Mouse (Mus musculus): ENCODE measurements around the gene Usp5. TPM values are rescaled to one million over a fixed set of nuclear protein-coding genes. Genes with fewer than 3 reads are reported as not detected.
"Not testable (repeated sequence)": the region's sequence is repeated elsewhere in the genome, so short reads cannot be mapped to it uniquely, and the experiment has no call there.

Usp5 gene
- polyA plus RNA-seq, 1 experiment = 159 TPM

GRCm38 (mm10) chr6:124808358-124809012 lies 20.8 kb downstream of the Usp5 start, which contains the start of gene Spsb2:
Gene Spsb2 (plus strand): TSS chr6:124808661.
- peak within 1 kb of the TSS; percentile 64 for H3K4me3 ChIP-seq (replicated peaks; ENCODE audit: insufficient read depth, low read depth, low read length)
- H3K27ac ChIP-seq (ENCODE audit: insufficient read depth, low read length) = peak within 1 kb of the TSS; percentile 65
- H3K4me1 ChIP-seq (ENCODE audit: control insufficient read depth, insufficient read depth, low read length) = peaks cover 23% of the 10 kb centered on the region
- H3K27me3 ChIP-seq (ENCODE audit: control insufficient read depth, insufficient read depth, low read length) = no peaks in the 10 kb centered on the region
- TF ChIP-seq CTCF (IDR thresholded peaks at IDR 0.05; ENCODE audit: borderline replicate concordance, insufficient read depth, low read depth, low read length) (no peak), POLR2A (IDR thresholded peaks at IDR 0.05; ENCODE audit: borderline replicate concordance, insufficient read depth, low read length) (0 out of 2 replicates have a peak, but pooled peaks have one; percentile 16)
- peak; percentile 68 to 73 for DNase-seq
- WGBS = 4% methylated on average over 29 of the region's 29 CpGs

GRCm38 (mm10) chr6:124807986-124808357 lies 21.3 kb downstream of the Usp5 start:
- Histone ChIP-seq H3K4me3 (replicated peaks; ENCODE audit: insufficient read depth, low read depth, low read length) (peak overlapping the region; percentile 64), H3K4me1 (ENCODE audit: control insufficient read depth, insufficient read depth, low read length) (peaks cover 23% of the 10 kb centered on the region), H3K27me3 (ENCODE audit: control insufficient read depth, insufficient read depth, low read length) (no peaks in the 10 kb centered on the region), H3K27ac (ENCODE audit: insufficient read depth, low read length) (peak overlapping the region; percentile 65)
- WGBS = 74% methylated on average over 6 of the region's 6 CpGs
- TF ChIP-seq CTCF (IDR thresholded peaks at IDR 0.05; ENCODE audit: borderline replicate concordance, insufficient read depth, low read depth, low read length) (no peak), POLR2A (IDR thresholded peaks at IDR 0.05; ENCODE audit: borderline replicate concordance, insufficient read depth, low read length) (no peak)
- DNase-seq = peak in 1 of 2 experiments; percentile 23

- Histone ChIP-seq H3K4me3 (replicated peaks; ENCODE audit: insufficient read depth, low read depth, low read length) (no peak overlapping the region), H3K27me3 (ENCODE audit: control insufficient read depth, insufficient read depth, low read length) (no peaks in the 10 kb centered on the region), H3K4me1 (ENCODE audit: control insufficient read depth, insufficient read depth, low read length) (peaks cover 22% of the 10 kb centered on the region), H3K27ac (ENCODE audit: insufficient read depth, low read length) (peak overlapping the region; percentile 65; the same call in 1 of the 2 replicates)
- TF ChIP-seq CTCF (IDR thresholded peaks at IDR 0.05; ENCODE audit: borderline replicate concordance, insufficient read depth, low read depth, low read length) (no peak), POLR2A (IDR thresholded peaks at IDR 0.05; ENCODE audit: borderline replicate concordance, insufficient read depth, low read length) (no peak)
- WGBS = 60% methylated on average over 4 of the region's 4 CpGs
- no peak for DNase-seq
Observed at GRCm38 (mm10) chr6:124807366-124807765, 21.9 kb downstream of the Usp5 start.

GRCm38 (mm10) chr6:124806446-124807140 lies 22.7 kb downstream of the Usp5 start:
- 64% methylated on average over 7 of the region's 7 CpGs for WGBS
- Histone ChIP-seq H3K4me3 (replicated peaks; ENCODE audit: insufficient read depth, low read depth, low read length) (peak overlapping the region; percentile 3), H3K27ac (ENCODE audit: insufficient read depth, low read length) (peak overlapping the region; percentile 56), H3K27me3 (ENCODE audit: control insufficient read depth, insufficient read depth, low read length) (no peaks in the 10 kb centered on the region), H3K4me1 (ENCODE audit: control insufficient read depth, insufficient read depth, low read length) (peaks cover 15% of the 10 kb centered on the region)
- no peak for DNase-seq
- TF ChIP-seq CTCF (IDR thresholded peaks at IDR 0.05; ENCODE audit: borderline replicate concordance, insufficient read depth, low read depth, low read length) = no peak
- no peak for TF ChIP-seq POLR2A (IDR thresholded peaks at IDR 0.05; ENCODE audit: borderline replicate concordance, insufficient read depth, low read length)

- WGBS = 2% methylated on average over 34 of the region's 34 CpGs
- Histone ChIP-seq H3K4me3 (replicated peaks; ENCODE audit: insufficient read depth, low read depth, low read length) (peak overlapping the region; percentile 49), H3K27me3 (ENCODE audit: control insufficient read depth, insufficient read depth, low read length) (no peaks in the 10 kb centered on the region), H3K4me1 (ENCODE audit: control insufficient read depth, insufficient read depth, low read length) (peaks cover 14% of the 10 kb centered on the region), H3K27ac (ENCODE audit: insufficient read depth, low read length) (peak overlapping the region; percentile 56)
- TF ChIP-seq POLR2A (IDR thresholded peaks at IDR 0.05; ENCODE audit: borderline replicate concordance, insufficient read depth, low read length) (peak; percentile 59), CTCF (IDR thresholded peaks at IDR 0.05; ENCODE audit: borderline replicate concordance, insufficient read depth, low read depth, low read length) (peak; percentile 40; the same call in 1 of the 2 replicates)
- peak; percentile 92 to 94 for DNase-seq
Observed at GRCm38 (mm10) chr6:124805341-124806321, 23.7 kb downstream of the Usp5 start.

GRCm38 (mm10) chr6:124804341-124804740 lies 24.9 kb downstream of the Usp5 start:
- DNase-seq = no peak
- Histone ChIP-seq H3K27me3 (ENCODE audit: control insufficient read depth, insufficient read depth, low read length) (no peaks in the 10 kb centered on the region), H3K4me1 (ENCODE audit: control insufficient read depth, insufficient read depth, low read length) (peaks cover 7% of the 10 kb centered on the region; the same call in 1 of the 2 replicates), H3K4me3 (replicated peaks; ENCODE audit: insufficient read depth, low read depth, low read length) (no peak overlapping the region), H3K27ac (ENCODE audit: insufficient read depth, low read length) (no peak overlapping the region)
- TF ChIP-seq CTCF (IDR thresholded peaks at IDR 0.05; ENCODE audit: borderline replicate concordance, insufficient read depth, low read depth, low read length) (no peak), POLR2A (IDR thresholded peaks at IDR 0.05; ENCODE audit: borderline replicate concordance, insufficient read depth, low read length) (no peak)
- 94% methylated on average over 3 of the region's 3 CpGs for WGBS

- 94% methylated on average over 4 of the region's 4 CpGs for WGBS
- not testable (repeated sequence) for DNase-seq
Observed at GRCm38 (mm10) chr6:124803691-124804090, 25.6 kb downstream of the Usp5 start.

More at GRCm38 (mm10) chr6:124803691-124804090, 25.6 kb downstream of the Usp5 start:
- not testable (repeated sequence) for H3K27me3 ChIP-seq (ENCODE audit: control insufficient read depth, insufficient read depth, low read length); H3K4me3 ChIP-seq (replicated peaks; ENCODE audit: insufficient read depth, low read depth, low read length); H3K27ac ChIP-seq (ENCODE audit: insufficient read depth, low read length); H3K4me1 ChIP-seq (ENCODE audit: control insufficient read depth, insufficient read depth, low read length)

Data from cerebellum, adult 2 months (tissue).